Mouse (Mus musculus): Measurements from ENCODE around the gene Atrx. TPM values are rescaled to one million over a fixed set of nuclear protein-coding genes. Genes with fewer than 3 reads are reported as not detected.
"Not testable (repeated sequence)": the region's sequence is repeated elsewhere in the genome, so short reads cannot be mapped to it uniquely, and the experiment has no call there.

The Atrx gene
- polyA plus RNA-seq, 1 experiment = 104 TPM

GRCm38 (mm10) chrX:105929478-105930038 is 355 bp upstream of the Atrx start:
- whole genome bisulfite sequencing = 27% methylated on average over 8 of the region's 8 CpGs
- Histone ChIP-seq H3K4me3 (ENCODE audit: control insufficient read depth, insufficient read depth, low read length) (no peak overlapping the region; the same call in 1 of the 2 replicates), H3K4me1 (replicated peaks; ENCODE audit: control insufficient read depth, insufficient read depth, low read length) (peaks cover 10% of the 10 kb centered on the region), H3K27me3 (ENCODE audit: control insufficient read depth, insufficient read depth, low read length) (no peaks in the 10 kb centered on the region), H3K27ac (ENCODE audit: control insufficient read depth, insufficient read depth, low read length) (no peak overlapping the region), H3K36me3 (ENCODE audit: control insufficient read depth, insufficient read depth, low read length) (no peaks in the 10 kb centered on the region)
- DNase-seq = no peak
- no peak for TF ChIP-seq POLR2A (IDR thresholded peaks at IDR 0.05; ENCODE audit: control insufficient read depth, extremely low read depth, insufficient read depth, low read length, poor library complexity)
- TF ChIP-seq CTCF (IDR thresholded peaks at IDR 0.05; ENCODE audit: borderline replicate concordance, control insufficient read depth, extremely low read depth, insufficient read depth, low read length, poor library complexity) = no peak

- peak overlapping the region; percentile 100 for H3K4me3 ChIP-seq (ENCODE audit: control insufficient read depth, insufficient read depth, low read length)
- peak; percentile 28 for DNase-seq
- peak overlapping the region; percentile 94 for H3K27ac ChIP-seq (ENCODE audit: control insufficient read depth, insufficient read depth, low read length)
- no peaks in the 10 kb centered on the region for H3K27me3 ChIP-seq (ENCODE audit: control insufficient read depth, insufficient read depth, low read length)
- WGBS = 2% methylated on average over 49 of the region's 69 CpGs
- no peaks in the 10 kb centered on the region for H3K36me3 ChIP-seq (ENCODE audit: control insufficient read depth, insufficient read depth, low read length)
- TF ChIP-seq POLR2A (IDR thresholded peaks at IDR 0.05; ENCODE audit: control insufficient read depth, extremely low read depth, insufficient read depth, low read length, poor library complexity) (no peak), CTCF (IDR thresholded peaks at IDR 0.05; ENCODE audit: borderline replicate concordance, control insufficient read depth, extremely low read depth, insufficient read depth, low read length, poor library complexity) (no peak)
- peaks cover 10% of the 10 kb centered on the region for H3K4me1 ChIP-seq (replicated peaks; ENCODE audit: control insufficient read depth, insufficient read depth, low read length)
These were observed 1.0 kb downstream of the Atrx start for GRCm38 (mm10) chrX:105927941-105928860.

- WGBS = 21% methylated on average over 12 of the region's 12 CpGs
- no peaks in the 10 kb centered on the region for H3K36me3 ChIP-seq (ENCODE audit: control insufficient read depth, insufficient read depth, low read length)
- H3K4me3 ChIP-seq (ENCODE audit: control insufficient read depth, insufficient read depth, low read length) = no peak overlapping the region
- peak overlapping the region; percentile 27; the same call in 1 of the 2 replicates for H3K27ac ChIP-seq (ENCODE audit: control insufficient read depth, insufficient read depth, low read length)
- no peak for TF ChIP-seq POLR2A (IDR thresholded peaks at IDR 0.05; ENCODE audit: control insufficient read depth, extremely low read depth, insufficient read depth, low read length, poor library complexity)
- no peak for TF ChIP-seq CTCF (IDR thresholded peaks at IDR 0.05; ENCODE audit: borderline replicate concordance, control insufficient read depth, extremely low read depth, insufficient read depth, low read length, poor library complexity)
- H3K27me3 ChIP-seq (ENCODE audit: control insufficient read depth, insufficient read depth, low read length) = no peaks in the 10 kb centered on the region
- peaks cover 10% of the 10 kb centered on the region for H3K4me1 ChIP-seq (replicated peaks; ENCODE audit: control insufficient read depth, insufficient read depth, low read length)
- DNase-seq = peak; percentile 8
These were observed 3.0 kb downstream of the Atrx start for GRCm38 (mm10) chrX:105926121-105926735.

- Histone ChIP-seq H3K4me3 (ENCODE audit: control insufficient read depth, insufficient read depth, low read length) (no peak overlapping the region), H3K27me3 (ENCODE audit: control insufficient read depth, insufficient read depth, low read length) (no peaks in the 10 kb centered on the region), H3K36me3 (ENCODE audit: control insufficient read depth, insufficient read depth, low read length) (no peaks in the 10 kb centered on the region), H3K4me1 (replicated peaks; ENCODE audit: control insufficient read depth, insufficient read depth, low read length) (peaks cover 10% of the 10 kb centered on the region), H3K27ac (ENCODE audit: control insufficient read depth, insufficient read depth, low read length) (no peak overlapping the region)
- 83% methylated on average over 5 of the region's 5 CpGs for WGBS
- TF ChIP-seq CTCF (IDR thresholded peaks at IDR 0.05; ENCODE audit: borderline replicate concordance, control insufficient read depth, extremely low read depth, insufficient read depth, low read length, poor library complexity) (no peak), POLR2A (IDR thresholded peaks at IDR 0.05; ENCODE audit: control insufficient read depth, extremely low read depth, insufficient read depth, low read length, poor library complexity) (no peak)
- DNase-seq = no peak
These were observed 4.7 kb downstream of the Atrx start for GRCm38 (mm10) chrX:105924326-105925070.

- Histone ChIP-seq H3K27me3 (ENCODE audit: control insufficient read depth, insufficient read depth, low read length) (no peaks in the 10 kb centered on the region), H3K36me3 (ENCODE audit: control insufficient read depth, insufficient read depth, low read length) (no peaks in the 10 kb centered on the region), H3K27ac (ENCODE audit: control insufficient read depth, insufficient read depth, low read length) (no peak overlapping the region), H3K4me3 (ENCODE audit: control insufficient read depth, insufficient read depth, low read length) (no peak overlapping the region), H3K4me1 (replicated peaks; ENCODE audit: control insufficient read depth, insufficient read depth, low read length) (peaks cover 10% of the 10 kb centered on the region)
- DNase-seq = no peak
- no peak for TF ChIP-seq CTCF (IDR thresholded peaks at IDR 0.05; ENCODE audit: borderline replicate concordance, control insufficient read depth, extremely low read depth, insufficient read depth, low read length, poor library complexity)
- no peak for TF ChIP-seq POLR2A (IDR thresholded peaks at IDR 0.05; ENCODE audit: control insufficient read depth, extremely low read depth, insufficient read depth, low read length, poor library complexity)
- WGBS = no CpG with 5 or more reads among the region's 1 CpGs
These were observed 5.3 kb downstream of the Atrx start for GRCm38 (mm10) chrX:105923896-105924295.

- not testable (repeated sequence) for H3K36me3 ChIP-seq (ENCODE audit: control insufficient read depth, insufficient read depth, low read length); H3K27me3 ChIP-seq (ENCODE audit: control insufficient read depth, insufficient read depth, low read length); H3K4me3 ChIP-seq (ENCODE audit: control insufficient read depth, insufficient read depth, low read length); DNase-seq; H3K4me1 ChIP-seq (replicated peaks; ENCODE audit: control insufficient read depth, insufficient read depth, low read length); H3K27ac ChIP-seq (ENCODE audit: control insufficient read depth, insufficient read depth, low read length)
- WGBS = 88% methylated on average over 7 of the region's 7 CpGs
These were observed 6.2 kb downstream of the Atrx start for GRCm38 (mm10) chrX:105922986-105923385.

Data from thymus, adult 2 months (tissue).